Comparison of ENCODE assay signal across 9 mouse cellular contexts in genomic region chr1:133863257-133863997, GRCm38 (mm10). TPM values are rescaled to one million over a fixed set of nuclear protein-coding genes. Genes with fewer than 3 reads are reported as not detected.
DNase-seq lines count a peak whose midpoint lies in the region; ATAC-seq lines count a peak whose summit lies in the region.
"Had no signal": no experiment of that assay in that cellular context is flagged by ENCODE, and none has a peak within 500 bp of the region (broad histone marks: within the 10 kb centered on the region; RNA-seq: fewer than 3 reads in every experiment).

No protein-coding gene starts in this region.

- ATAC-seq in kidney, embryonic 16.5 days (ENCODE audit: low FRiP score, low TSS enrichment) = peak; percentile 70
- ATAC-seq in embryonic facial prominence, embryonic 11.5 days (replicated peaks; ENCODE audit: insufficient number of reproducible peaks, low FRiP score, low TSS enrichment, low read depth) = 0 out of 2 replicates have a peak, but pooled peaks have one; percentile 29
- 0 out of 2 replicates have a peak, but pooled peaks have one; percentile 45 for ATAC-seq in hindbrain, embryonic 13.5 days (ENCODE audit: low FRiP score)
- ATAC-seq in megakaryocyte-erythroid progenitor cell, adult 5-6 weeks (replicated peaks; ENCODE audit: low FRiP score, low TSS enrichment, poor library complexity, severe bottlenecking) = peak; percentile 56

- peak overlapping the region; percentile 71 for H3K27ac ChIP-seq in kidney, embryonic 16.5 days (ENCODE audit: low read length)
- peak overlapping the region; percentile 48; the same call in 1 of the 2 replicates for H3K27ac ChIP-seq in embryonic facial prominence, embryonic 11.5 days (replicated peaks; ENCODE audit: low read depth, low read length)
- H3K27ac ChIP-seq in hindbrain, embryonic 13.5 days = peak overlapping the region; percentile 25

- no peak for DNase-seq in kidney, adult 18-20 months
- peak; percentile 68 for DNase-seq in embryonic facial prominence, embryonic 11.5 days (ENCODE audit: low spot score)
- no peak for DNase-seq in T-cell, adult 2 months (ENCODE audit: low spot score)
- DNase-seq in gastrocnemius, postnatal 36 days = no peak
- no peak for DNase-seq in c-Kit-positive CD71-positive TER-119-positive erythroid progenitor cells, embryonic 14.5 days (ENCODE audit: low spot score)

- H3K4me2 ChIP-seq in kidney, embryonic 16.5 days (replicated peaks; ENCODE audit: low read depth, low read length) = no peak overlapping the region
- H3K4me2 ChIP-seq in embryonic facial prominence, embryonic 11.5 days (ENCODE audit: low read depth, low read length) = no peak overlapping the region
- no peak overlapping the region for H3K4me2 ChIP-seq in hindbrain, embryonic 13.5 days

- H3K4me1 ChIP-seq in kidney, embryonic 16.5 days (ENCODE audit: insufficient read depth, low read length) = peaks cover 31% of the 10 kb centered on the region
- 0 out of 2 replicates have a peak, but pooled peaks cover 2% of the 10 kb centered on the region for H3K4me1 ChIP-seq in embryonic facial prominence, embryonic 11.5 days (ENCODE audit: control insufficient read depth, insufficient read depth, low read length)
- H3K4me1 ChIP-seq in hindbrain, embryonic 13.5 days (replicated peaks) = peaks cover 28% of the 10 kb centered on the region

- intact Hi-C loops in gastrocnemius, postnatal 36 days (cut with DNase I) = no loop called here

- H3K9ac ChIP-seq in kidney, embryonic 16.5 days (replicated peaks; ENCODE audit: low read length) = no peak overlapping the region
- no peak overlapping the region for H3K9ac ChIP-seq in embryonic facial prominence, embryonic 11.5 days (replicated peaks; ENCODE audit: low read length)
- H3K9ac ChIP-seq in hindbrain, embryonic 13.5 days = no peak overlapping the region

- no peaks in the 10 kb centered on the region for H3K36me3 ChIP-seq in kidney, embryonic 16.5 days (ENCODE audit: insufficient read depth, low read length)
- no peaks in the 10 kb centered on the region for H3K36me3 ChIP-seq in embryonic facial prominence, embryonic 11.5 days (replicated peaks; ENCODE audit: control insufficient read depth, insufficient read depth, low read depth, low read length)
- H3K36me3 ChIP-seq in hindbrain, embryonic 13.5 days = no peaks in the 10 kb centered on the region

- H3K4me3 ChIP-seq in kidney, embryonic 16.5 days (ENCODE audit: low read length) = no peak overlapping the region
- H3K4me3 ChIP-seq in embryonic facial prominence, embryonic 11.5 days (ENCODE audit: low read depth, low read length) = no peak overlapping the region
- no peak overlapping the region for H3K4me3 ChIP-seq in hindbrain, embryonic 13.5 days

- H3K27me3 ChIP-seq in kidney, embryonic 16.5 days (ENCODE audit: insufficient read depth, low read length) = no peaks in the 10 kb centered on the region
- no peaks in the 10 kb centered on the region for H3K27me3 ChIP-seq in embryonic facial prominence, embryonic 11.5 days (ENCODE audit: control insufficient read depth, insufficient read depth, low read length)
- H3K27me3 ChIP-seq in hindbrain, embryonic 13.5 days = 0 out of 2 replicates have a peak, but pooled peaks cover 5% of the 10 kb centered on the region

- WGBS in kidney, embryonic 16.5 days = 7% methylated on average over 10 of the region's 10 CpGs
- 18% methylated on average over 10 of the region's 10 CpGs for WGBS in embryonic facial prominence, embryonic 11.5 days
- 38% methylated on average over 10 of the region's 10 CpGs for WGBS in hindbrain, embryonic 13.5 days

- no peaks in the 10 kb centered on the region for H3K9me3 ChIP-seq in kidney, embryonic 16.5 days (ENCODE audit: low read length)
- H3K9me3 ChIP-seq in embryonic facial prominence, embryonic 11.5 days (replicated peaks; ENCODE audit: control insufficient read depth, low read length) = no peaks in the 10 kb centered on the region
- no peaks in the 10 kb centered on the region for H3K9me3 ChIP-seq in hindbrain, embryonic 13.5 days

RNA-seq across cellular contexts. Expression of gene Optc, which starts 44.4 kb away (rescaled TPM):
- 0.18 and 0.47 TPM in 2 replicates for polyA plus RNA-seq in kidney, embryonic 16.5 days (2015; fragmentation: Nextera tagmentation; extraction: Ambion mirVana)
- polyA plus RNA-seq in embryonic facial prominence, embryonic 11.5 days (2014; fragmentation: Nextera tagmentation; extraction: Ambion mirVana) = 0.59 and 0.88 TPM in 2 replicates
- polyA plus RNA-seq in hindbrain, embryonic 13.5 days (2015; fragmentation: Nextera tagmentation; extraction: Ambion mirVana) = 2.7 and 3.6 TPM in 2 replicates
- total RNA-seq in megakaryocyte-erythroid progenitor cell, adult 5-6 weeks (2014; fragmentation: Nextera tagmentation) = not detected in 2 replicates
- total RNA-seq in megakaryocyte-erythroid progenitor cell, adult 5-6 weeks (2017) = 2.0 TPM in 1 of 2 replicates, not detected in the other
- not detected for total RNA-seq in gastrocnemius, postnatal 36 days (2021)

RNA-seq across cellular contexts. Expression of gene Prelp, which starts 57.8 kb away (rescaled TPM):
- 2.1 and 2.6 TPM in 2 replicates for polyA plus RNA-seq in kidney, embryonic 16.5 days (2015; fragmentation: Nextera tagmentation; extraction: Ambion mirVana)
- 1.1 and 1.2 TPM in 2 replicates for polyA plus RNA-seq in embryonic facial prominence, embryonic 11.5 days (2014; fragmentation: Nextera tagmentation; extraction: Ambion mirVana)
- 10.2 and 14.8 TPM in 2 replicates for polyA plus RNA-seq in hindbrain, embryonic 13.5 days (2015; fragmentation: Nextera tagmentation; extraction: Ambion mirVana)
- 0.20 TPM in 1 of 2 replicates, not detected in the other for total RNA-seq in megakaryocyte-erythroid progenitor cell, adult 5-6 weeks (2014; fragmentation: Nextera tagmentation)
- not detected in 2 replicates for total RNA-seq in megakaryocyte-erythroid progenitor cell, adult 5-6 weeks (2017)
- 10 to 100 TPM; 16.1 to 19.9 TPM for total RNA-seq in gastrocnemius, postnatal 36 days (2021)
- total RNA-seq: ES-E14 had no signal
